Mouse (Mus musculus) testis, adult 2 months (tissue): ENCODE measurements around the gene 4931409K22Rik.

Source experiments
- CTCF ChIP-seq: fragments of 200-500 bp; IDR thresholded peaks from 2 replicates; pipeline ENCODE4 v1.5.1; 2012; ENCODE audit warnings: low read depth, mild to moderate bottlenecking, inconsistent platforms, low read length, moderate library complexity; ENCODE audit not compliant: control insufficient read depth, insufficient read depth, insufficient replicate concordance
- POLR2A ChIP-seq: fragments of 200-500 bp; IDR thresholded peaks from 2 replicates; pipeline ENCODE4 v1.6.1; 2012; ENCODE audit warnings: low read depth, mild to moderate bottlenecking, inconsistent platforms, low read length, moderate library complexity; ENCODE audit not compliant: control insufficient read depth

DNA sequence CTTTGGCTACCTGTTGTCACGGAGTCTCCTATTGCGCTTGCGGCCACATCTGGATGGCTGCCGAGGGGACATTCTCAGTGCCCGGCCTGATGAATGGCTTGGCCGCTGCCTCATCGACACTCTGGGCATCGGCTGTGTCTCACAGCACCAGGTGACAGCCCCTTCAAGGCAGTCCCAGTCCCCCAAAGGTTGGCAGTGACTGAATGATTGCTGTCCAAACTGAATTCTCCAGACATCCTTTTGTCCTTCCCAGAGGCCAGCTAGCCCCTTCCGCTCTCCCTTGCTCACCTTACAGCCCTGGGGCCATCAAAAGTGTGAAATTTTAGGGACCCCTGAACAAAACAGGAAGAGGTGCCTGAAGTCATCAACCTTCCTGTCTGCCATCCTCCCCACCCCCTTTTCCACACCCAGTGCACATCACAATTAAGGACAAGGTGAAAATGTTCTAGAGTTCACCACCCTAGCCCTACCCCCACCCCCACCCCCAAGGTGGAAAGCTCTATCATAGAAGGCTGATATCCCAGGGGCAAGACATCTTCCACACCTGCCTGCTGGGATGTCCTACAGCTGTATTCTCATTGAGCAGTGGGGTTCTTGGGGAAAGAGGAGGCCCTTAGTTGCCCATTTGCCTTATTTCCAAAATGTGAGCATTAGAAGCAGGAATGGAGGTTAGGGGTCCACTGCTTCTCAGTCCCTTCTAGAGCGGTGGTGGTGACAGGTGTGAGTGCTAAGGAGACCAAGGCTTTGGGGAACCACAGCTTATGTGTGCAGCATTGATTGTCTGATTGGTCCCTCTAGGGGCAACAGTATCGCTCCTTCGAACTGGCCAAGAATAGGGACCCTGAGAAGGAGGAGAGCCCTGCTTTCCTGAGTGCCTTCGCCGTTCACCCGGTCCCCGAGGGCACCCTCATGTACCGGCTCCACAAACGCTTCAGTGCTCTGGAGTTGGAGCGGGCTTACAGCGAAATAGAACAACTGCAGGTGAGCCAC lies 33.2 kb upstream of the 4931409K22Rik start:
- TF ChIP-seq CTCF (no peak), POLR2A (no peak)
